9 mouse cellular contexts compared by ENCODE assay signal in the genomic region with DNA sequence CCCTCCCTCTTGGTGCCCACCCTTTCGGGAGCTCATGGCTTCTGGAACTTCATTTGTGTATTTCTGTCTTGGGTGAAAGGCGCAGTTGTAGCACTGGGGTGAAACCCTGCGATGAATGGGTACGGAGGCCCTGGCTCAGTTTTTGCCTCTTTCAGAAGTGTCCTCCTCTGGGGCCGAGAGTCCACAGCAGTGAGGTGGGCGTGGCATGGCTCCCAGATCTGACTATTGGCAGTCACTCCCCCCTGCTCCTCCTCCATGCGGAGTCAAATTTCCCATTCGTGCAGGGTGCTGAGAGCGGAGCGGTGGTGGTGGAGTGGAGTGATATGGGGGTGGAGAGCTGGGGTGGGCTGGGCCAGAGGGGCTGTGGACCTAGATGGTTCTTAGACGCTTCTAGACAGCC. TPM values are rescaled to one million over a fixed set of nuclear protein-coding genes. Genes with fewer than 3 reads are reported as not detected.
DNase-seq lines count a peak whose midpoint lies in the region; ATAC-seq lines count a peak whose summit lies in the region.
"Had no signal": no experiment of that assay in that cellular context is flagged by ENCODE, and none has a peak within 500 bp of the region (broad histone marks: within the 10 kb centered on the region; RNA-seq: fewer than 3 reads in every experiment).

No protein-coding gene starts in this region.

- no peaks in the 10 kb centered on the region for H3K9me3 ChIP-seq in hindbrain, embryonic 10.5 days
- no peaks in the 10 kb centered on the region for H3K9me3 ChIP-seq in hindbrain, embryonic 16.5 days (ENCODE audit: control insufficient read depth, low read length)
- no peaks in the 10 kb centered on the region for H3K9me3 ChIP-seq in embryonic facial prominence, embryonic 14.5 days (ENCODE audit: control insufficient read depth, low read length)

- H3K27ac ChIP-seq in hindbrain, embryonic 10.5 days: peak overlapping the region; percentile 35; the same call in 1 of the 2 replicates
- no peak overlapping the region for H3K27ac ChIP-seq in hindbrain, embryonic 16.5 days (ENCODE audit: low read depth, low read length)
- H3K27ac ChIP-seq in embryonic facial prominence, embryonic 14.5 days (replicated peaks; ENCODE audit: low read depth, low read length): no peak overlapping the region

- H3K4me1 ChIP-seq in hindbrain, embryonic 10.5 days (replicated peaks): peaks cover 9% of the 10 kb centered on the region
- H3K4me1 ChIP-seq in hindbrain, embryonic 16.5 days (ENCODE audit: control insufficient read depth, insufficient read depth, low read depth, low read length): no peaks in the 10 kb centered on the region
- H3K4me1 ChIP-seq in embryonic facial prominence, embryonic 14.5 days (ENCODE audit: control insufficient read depth, insufficient read depth, low read length): peaks cover 7% of the 10 kb centered on the region; the same call in 1 of the 2 replicates

- ATAC-seq in hindbrain, embryonic 16.5 days: no peak
- ATAC-seq in embryonic facial prominence, embryonic 14.5 days (ENCODE audit: low read depth): peak; percentile 73

- H3K36me3 ChIP-seq in hindbrain, embryonic 10.5 days: no peaks in the 10 kb centered on the region
- H3K36me3 ChIP-seq in hindbrain, embryonic 16.5 days (ENCODE audit: control insufficient read depth, insufficient read depth, low read length): no peaks in the 10 kb centered on the region
- no peaks in the 10 kb centered on the region for H3K36me3 ChIP-seq in embryonic facial prominence, embryonic 14.5 days (ENCODE audit: control insufficient read depth, insufficient read depth, low read length)

- no peak overlapping the region for H3K9ac ChIP-seq in hindbrain, embryonic 16.5 days (ENCODE audit: low read depth, low read length)
- H3K9ac ChIP-seq in embryonic facial prominence, embryonic 14.5 days (ENCODE audit: low read depth, low read length): no peak overlapping the region; the same call in 1 of the 2 replicates

- WGBS in hindbrain, embryonic 10.5 days: 26% methylated on average over 11 of the region's 11 CpGs
- 26% methylated on average over 11 of the region's 11 CpGs for WGBS in hindbrain, embryonic 16.5 days
- WGBS in embryonic facial prominence, embryonic 14.5 days: 20% methylated on average over 11 of the region's 11 CpGs

- no peak overlapping the region for H3K4me2 ChIP-seq in hindbrain, embryonic 16.5 days (ENCODE audit: low read length)
- H3K4me2 ChIP-seq in embryonic facial prominence, embryonic 14.5 days (ENCODE audit: low read depth, low read length): peak overlapping the region; percentile 44

- H3K4me3 ChIP-seq in hindbrain, embryonic 10.5 days: peak overlapping the region; percentile 28
- no peak overlapping the region for H3K4me3 ChIP-seq in hindbrain, embryonic 16.5 days (ENCODE audit: low read length)
- H3K4me3 ChIP-seq in embryonic facial prominence, embryonic 14.5 days (ENCODE audit: low read depth, low read length): 0 out of 2 replicates have a peak overlapping the region, but pooled peaks have one; percentile 3

- peaks cover 2% of the 10 kb centered on the region; the same call in 1 of the 2 replicates for H3K27me3 ChIP-seq in hindbrain, embryonic 10.5 days (ENCODE audit: insufficient read depth, poor library complexity, severe bottlenecking)
- no peaks in the 10 kb centered on the region for H3K27me3 ChIP-seq in hindbrain, embryonic 16.5 days (replicated peaks; ENCODE audit: control insufficient read depth, insufficient read depth, low read length)
- no peaks in the 10 kb centered on the region for H3K27me3 ChIP-seq in embryonic facial prominence, embryonic 14.5 days (replicated peaks; ENCODE audit: control insufficient read depth, insufficient read depth, low read length)

- DNase-seq in hindbrain, embryonic 10.5 days (ENCODE audit: low spot score): peak; percentile 62
- peak; percentile 74 for DNase-seq in embryonic facial prominence, embryonic 14.5 days (ENCODE audit: low spot score)
- DNase-seq in kidney, postnatal 14 days: peak; percentile 48
- DNase-seq in mesoderm, embryonic 11.5 days (ENCODE audit: low read depth, low spot score): peak; percentile 66
- no peak for DNase-seq in thymus, postnatal 36 days
- DNase-seq in thymus, postnatal 0 days (ENCODE audit: low spot score): no peak
- no peak for DNase-seq in layer of hippocampus, postnatal 10 days (ENCODE audit: low spot score in 2 of 2)

RNA-seq across cellular contexts. Expression of a gene that starts 3.1 kb away (rescaled TPM):
- polyA plus RNA-seq in hindbrain, embryonic 10.5 days (2016; fragmentation: Nextera tagmentation; extraction: Ambion mirVana): 0.15 and 0.43 TPM in 2 replicates
- polyA plus RNA-seq in hindbrain, embryonic 16.5 days (2015; fragmentation: Nextera tagmentation; extraction: Ambion mirVana): 0.20 and 0.31 TPM in 2 replicates
- polyA plus RNA-seq in embryonic facial prominence, embryonic 14.5 days (2014; fragmentation: Nextera tagmentation; extraction: Ambion mirVana): 1.0 and 3.0 TPM in 2 replicates
- 0.22 and 0.33 TPM in 2 replicates for polyA plus RNA-seq in thymus, postnatal 0 days (2015; fragmentation: Nextera tagmentation; extraction: Ambion mirVana)
- under 1 TPM in 1 of 2 experiments, not detected in 1; 0.27 TPM for total RNA-seq in layer of hippocampus, postnatal 10 days (2021)

RNA-seq across cellular contexts. Expression of a gene that starts 29.7 kb away (rescaled TPM):
- polyA plus RNA-seq in hindbrain, embryonic 10.5 days (2016; fragmentation: Nextera tagmentation; extraction: Ambion mirVana): not detected in 2 replicates
- 0.24 and 0.30 TPM in 2 replicates for polyA plus RNA-seq in hindbrain, embryonic 16.5 days (2015; fragmentation: Nextera tagmentation; extraction: Ambion mirVana)
- not detected in 2 replicates for polyA plus RNA-seq in embryonic facial prominence, embryonic 14.5 days (2014; fragmentation: Nextera tagmentation; extraction: Ambion mirVana)
- not detected in 2 replicates for polyA plus RNA-seq in thymus, postnatal 0 days (2015; fragmentation: Nextera tagmentation; extraction: Ambion mirVana)
- not detected for total RNA-seq in layer of hippocampus, postnatal 10 days (2021)
- polyA plus RNA-seq: large intestine, adult 2 months had no signal

Comparison
In these comparisons a context has a peak if more than half of its experiments do, and no peak if none do; other contexts are left out.
1. DNase-seq: peak in hindbrain, embryonic 10.5 days (single experiment), embryonic facial prominence, embryonic 14.5 days (single experiment), kidney, postnatal 14 days (single experiment) and mesoderm, embryonic 11.5 days (single experiment); none in thymus, postnatal 36 days (0 of 2), thymus, postnatal 0 days (single experiment) and layer of hippocampus, postnatal 10 days (0 of 2).